Mouse (Mus musculus) kidney, embryonic 15.5 days (tissue): ENCODE measurements around the gene Dennd1a. TPM values are rescaled to one million over a fixed set of nuclear protein-coding genes. Genes with fewer than 3 reads are reported as not detected.

Source experiments
- ATAC-seq: fragments of 200-750 bp; cut with Nextera tagmentation; replicated peaks from 2 replicates; pipeline ENCODE4 v1.8.0; 2017; ENCODE audit warnings: moderate TSS enrichment; ENCODE audit not compliant: low FRiP score
- H3K27ac ChIP-seq: fragments of 300-500 bp; sonication (generic); 2 replicates; pipeline ENCODE4 v1.5.1; 2015; ENCODE audit warnings: mild to moderate bottlenecking, inconsistent platforms
- H3K27me3 ChIP-seq: fragments of 300-500 bp; sonication (generic); 2 replicates; pipeline ENCODE4 v1.6.1; 2015; ENCODE audit warnings: inconsistent platforms
- H3K36me3 ChIP-seq: fragments of 300-500 bp; sonication (generic); 2 replicates; pipeline ENCODE4 v1.6.1; 2015; ENCODE audit warnings: inconsistent platforms
- H3K4me1 ChIP-seq: fragments of 300-500 bp; sonication (generic); 2 replicates; pipeline ENCODE4 v1.6.1; 2015; ENCODE audit warnings: inconsistent platforms
- H3K4me2 ChIP-seq: fragments of 300-500 bp; sonication (generic); 2 replicates; pipeline ENCODE4 v1.6.1; 2015; ENCODE audit warnings: moderate library complexity, mild to moderate bottlenecking, inconsistent platforms
- H3K4me3 ChIP-seq: fragments of 300-500 bp; sonication (generic); replicated peaks from 2 replicates; pipeline ENCODE4 v1.5.1; 2015; ENCODE audit warnings: mild to moderate bottlenecking, inconsistent platforms
- H3K9ac ChIP-seq: fragments of 300-500 bp; sonication (generic); 2 replicates; pipeline ENCODE4 v1.6.1; 2015; ENCODE audit warnings: mild to moderate bottlenecking, inconsistent platforms
- H3K9me3 ChIP-seq: fragments of 300-500 bp; sonication (generic); replicated peaks from 2 replicates; pipeline ENCODE4 v1.6.1; 2016; ENCODE audit warnings: inconsistent platforms
- WGBS: fragments of 180-500 bp; shearing (Covaris S2); methylation state at CpG from one replicate; pipeline ENCODE4 v1.1.7; 2015; ENCODE audit warnings: mixed read lengths; 5-methylcytosine and 5-hydroxymethylcytosine counted together
- polyA plus RNA-seq: library from polyadenylated mRNA; unstranded; fragments of >200 nt; fragmentation: Nextera tagmentation; extraction: Ambion mirVana; gene quantifications from 2 replicates; pipeline ENCODE4 v1.2.1, GENCODE M21; 2015

Gene Dennd1a
- polyA plus RNA-seq, 1 experiment from 2014 or later: 16.2 TPM

DNA sequence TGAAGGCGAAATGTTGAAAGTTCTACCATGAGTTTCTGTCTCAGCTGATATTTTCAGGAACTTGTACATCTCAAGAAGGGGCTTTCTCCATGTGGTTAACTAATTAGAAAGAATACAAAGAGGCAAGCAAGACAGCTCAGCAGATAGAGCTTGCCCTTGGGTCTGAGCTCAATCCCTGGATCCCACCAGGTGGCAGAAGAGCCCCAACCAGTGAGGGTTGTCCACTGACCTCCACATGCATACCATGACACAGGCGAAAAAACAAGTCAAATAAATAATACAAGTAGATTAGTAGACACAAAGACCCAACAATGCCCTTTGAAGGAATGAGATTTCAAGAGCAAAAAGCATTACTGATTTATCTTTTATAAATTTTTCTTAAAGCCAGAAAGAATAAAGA, 100.8 kb downstream of the Dennd1a start:
- H3K9ac ChIP-seq: no peak overlapping the region
- H3K4me2 ChIP-seq: no peak overlapping the region
- no peaks in the 10 kb centered on the region for H3K9me3 ChIP-seq
- H3K27me3 ChIP-seq: no peaks in the 10 kb centered on the region
- no peak overlapping the region for H3K27ac ChIP-seq
- 84% methylated on average over 2 of the region's 2 CpGs for WGBS
- no peak overlapping the region for H3K4me3 ChIP-seq
- no peak for ATAC-seq
- no peaks in the 10 kb centered on the region for H3K4me1 ChIP-seq
- H3K36me3 ChIP-seq: no peaks in the 10 kb centered on the region

DNA sequence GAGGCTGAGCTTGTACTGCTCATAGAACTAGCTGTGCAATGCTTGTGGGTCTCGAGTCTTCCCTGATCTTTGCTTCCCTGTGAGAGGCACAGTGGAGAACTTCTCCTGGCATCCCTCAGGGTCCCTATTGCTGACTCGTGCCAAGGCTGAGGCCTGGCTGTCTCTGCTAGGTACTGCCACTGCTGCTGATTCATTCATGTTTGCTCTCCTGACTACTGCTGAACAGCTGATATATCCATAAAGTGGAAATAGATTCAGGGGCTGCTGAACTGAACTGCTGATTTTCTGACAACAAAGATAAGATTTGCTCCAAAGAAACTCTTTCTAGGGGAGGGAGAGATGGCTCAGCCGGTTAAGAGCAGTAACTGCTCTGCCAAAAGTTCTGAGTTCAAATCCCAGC, 102.2 kb downstream of the Dennd1a start:
- H3K9me3 ChIP-seq: no peaks in the 10 kb centered on the region
- ATAC-seq: no peak
- no peaks in the 10 kb centered on the region for H3K36me3 ChIP-seq
- H3K4me1 ChIP-seq: no peaks in the 10 kb centered on the region
- H3K4me2 ChIP-seq: no peak overlapping the region
- WGBS: 80% methylated on average over 3 of the region's 3 CpGs
- no peak overlapping the region for H3K27ac ChIP-seq
- H3K4me3 ChIP-seq: no peak overlapping the region
- no peak overlapping the region for H3K9ac ChIP-seq
- H3K27me3 ChIP-seq: no peaks in the 10 kb centered on the region

DNA sequence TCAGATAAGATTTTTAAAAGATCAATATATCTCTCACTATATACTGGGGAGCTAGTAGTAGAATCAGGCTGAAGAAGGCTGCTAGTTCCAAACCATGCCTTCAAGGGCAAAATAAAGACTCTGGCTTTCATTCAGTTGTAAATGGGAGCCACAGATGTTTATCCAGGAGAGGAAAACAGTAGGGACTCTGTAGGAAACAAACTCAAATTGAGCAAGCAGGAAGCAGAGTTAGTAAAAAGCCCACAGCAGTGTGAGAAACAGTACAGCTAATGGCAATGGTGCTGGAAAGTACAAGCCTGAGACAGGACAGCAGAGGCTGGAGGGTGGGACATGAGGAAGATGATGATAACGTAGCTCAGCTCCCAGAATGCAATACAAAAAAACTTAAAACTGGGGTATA, 103.3 kb downstream of the Dennd1a start:
- WGBS: 75% methylated on average over 1 of the region's 1 CpGs
- Histone ChIP-seq H3K9me3 (no peaks in the 10 kb centered on the region), H3K4me2 (no peak overlapping the region), H3K9ac (no peak overlapping the region), H3K36me3 (no peaks in the 10 kb centered on the region), H3K4me1 (no peaks in the 10 kb centered on the region), H3K4me3 (no peak overlapping the region), H3K27me3 (no peaks in the 10 kb centered on the region), H3K27ac (no peak overlapping the region)
- no peak for ATAC-seq

DNA sequence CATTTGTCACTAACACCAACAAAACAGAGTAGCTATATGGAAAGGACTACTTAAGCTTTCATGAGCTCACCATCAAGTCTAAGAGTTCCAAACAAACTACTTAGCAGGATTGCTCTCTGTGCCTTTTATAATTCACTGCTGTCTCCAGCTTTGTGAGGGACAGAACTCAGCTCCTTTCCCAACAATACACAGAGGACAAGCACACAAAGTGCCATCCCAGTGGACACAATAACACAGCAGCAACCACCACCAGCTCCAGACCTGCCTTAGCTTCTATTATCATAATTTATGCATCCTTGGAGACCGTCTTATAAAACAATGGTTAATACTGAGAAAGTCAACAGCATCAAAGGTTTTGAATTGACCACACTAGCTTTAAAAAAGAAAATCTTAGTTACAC, 104.9 kb downstream of the Dennd1a start:
- H3K9ac ChIP-seq: no peak overlapping the region
- no peaks in the 10 kb centered on the region for H3K9me3 ChIP-seq
- H3K4me1 ChIP-seq: no peaks in the 10 kb centered on the region
- no peak overlapping the region for H3K4me3 ChIP-seq
- ATAC-seq: no peak
- H3K27ac ChIP-seq: no peak overlapping the region
- H3K4me2 ChIP-seq: no peak overlapping the region
- no peaks in the 10 kb centered on the region for H3K36me3 ChIP-seq
- H3K27me3 ChIP-seq: no peaks in the 10 kb centered on the region
- 80% methylated on average over 1 of the region's 1 CpGs for WGBS

DNA sequence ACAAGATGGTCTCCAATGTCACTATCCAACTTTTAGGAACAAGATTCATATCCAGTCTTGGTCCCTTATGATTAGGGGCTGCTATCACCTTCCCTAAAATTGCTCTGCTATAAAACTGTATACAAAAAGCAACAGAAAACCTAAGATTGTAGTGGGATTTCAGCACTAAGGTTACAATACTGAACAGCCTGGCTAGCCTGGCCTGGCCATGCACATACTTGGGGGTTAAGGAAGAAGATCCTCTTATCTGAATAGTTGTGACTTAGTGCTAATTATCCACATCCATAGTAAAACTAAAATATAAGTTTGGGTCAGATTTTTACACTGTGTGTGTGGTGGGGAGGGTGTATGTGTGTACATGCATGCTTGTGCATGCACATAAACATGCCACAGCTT, 109.6 kb downstream of the Dennd1a start:
- no peak overlapping the region for H3K27ac ChIP-seq
- no peak overlapping the region for H3K4me3 ChIP-seq
- no peak overlapping the region for H3K4me2 ChIP-seq
- no peaks in the 10 kb centered on the region for H3K36me3 ChIP-seq
- H3K27me3 ChIP-seq: no peaks in the 10 kb centered on the region
- no peak overlapping the region for H3K9ac ChIP-seq
- no peaks in the 10 kb centered on the region for H3K4me1 ChIP-seq
- ATAC-seq: no peak
- no peaks in the 10 kb centered on the region for H3K9me3 ChIP-seq

DNA sequence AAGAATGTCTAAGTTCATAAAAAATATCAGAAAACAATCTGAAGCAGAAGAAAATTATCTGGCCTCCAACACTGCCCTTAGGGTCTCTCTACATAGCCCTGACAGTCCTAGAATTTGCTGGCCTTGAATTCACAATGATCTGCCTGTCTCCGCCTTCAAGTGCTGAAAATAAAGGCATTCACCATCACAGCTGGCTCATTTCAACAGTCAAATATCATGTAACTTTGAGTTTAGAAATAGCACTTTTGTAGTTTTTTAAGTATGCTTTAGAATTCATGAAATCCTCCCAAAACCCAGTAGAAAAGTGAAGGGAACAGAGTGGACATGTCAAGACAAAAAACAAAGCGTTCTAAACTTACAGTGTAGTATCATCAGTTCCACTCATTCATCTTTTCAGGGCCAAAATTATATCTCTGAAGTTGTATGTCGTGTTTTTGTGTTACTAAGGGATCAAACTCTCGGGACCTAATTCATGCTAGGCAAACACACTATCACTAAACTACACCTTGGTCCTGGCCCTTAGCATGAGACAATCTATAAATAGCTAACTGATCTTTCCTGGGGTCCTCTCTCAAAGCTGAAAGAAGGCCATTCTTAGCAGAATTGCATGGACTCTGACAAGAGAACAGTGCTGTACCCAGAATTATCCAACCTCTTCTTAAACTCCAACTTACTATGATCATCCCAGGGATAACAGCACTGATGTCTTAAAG, 110.2 kb downstream of the Dennd1a start:
- Histone ChIP-seq H3K4me3 (no peak overlapping the region), H3K4me2 (no peak overlapping the region), H3K4me1 (no peaks in the 10 kb centered on the region), H3K36me3 (no peaks in the 10 kb centered on the region), H3K9ac (no peak overlapping the region), H3K27ac (peak overlapping the region; percentile 37; the same call in 1 of the 2 replicates), H3K9me3 (no peaks in the 10 kb centered on the region), H3K27me3 (no peaks in the 10 kb centered on the region)
- ATAC-seq: no peak
- 71% methylated on average over 4 of the region's 4 CpGs for WGBS

DNA sequence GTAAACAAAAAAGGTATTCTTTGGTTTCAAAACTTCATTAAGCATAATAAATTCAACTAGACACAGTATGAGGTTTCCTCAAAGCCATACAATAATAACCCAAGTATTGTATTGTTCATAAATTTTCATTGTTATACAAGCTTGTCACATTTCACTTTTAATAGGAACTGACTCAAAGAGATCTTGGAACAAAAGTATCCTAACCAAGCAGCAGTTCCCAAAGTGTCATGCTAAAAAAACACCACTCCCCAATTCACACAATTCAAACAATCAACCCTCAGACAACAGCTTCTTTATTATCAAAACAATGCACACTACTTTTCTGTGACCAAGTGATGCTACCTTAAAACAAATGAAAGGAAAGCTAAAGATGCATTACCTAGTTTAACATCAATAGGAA, 111.9 kb downstream of the Dennd1a start:
- Histone ChIP-seq H3K36me3 (no peaks in the 10 kb centered on the region), H3K4me1 (no peaks in the 10 kb centered on the region), H3K4me3 (no peak overlapping the region), H3K9me3 (no peaks in the 10 kb centered on the region), H3K27me3 (no peaks in the 10 kb centered on the region), H3K4me2 (no peak overlapping the region), H3K27ac (no peak overlapping the region), H3K9ac (no peak overlapping the region)
- ATAC-seq: no peak

DNA sequence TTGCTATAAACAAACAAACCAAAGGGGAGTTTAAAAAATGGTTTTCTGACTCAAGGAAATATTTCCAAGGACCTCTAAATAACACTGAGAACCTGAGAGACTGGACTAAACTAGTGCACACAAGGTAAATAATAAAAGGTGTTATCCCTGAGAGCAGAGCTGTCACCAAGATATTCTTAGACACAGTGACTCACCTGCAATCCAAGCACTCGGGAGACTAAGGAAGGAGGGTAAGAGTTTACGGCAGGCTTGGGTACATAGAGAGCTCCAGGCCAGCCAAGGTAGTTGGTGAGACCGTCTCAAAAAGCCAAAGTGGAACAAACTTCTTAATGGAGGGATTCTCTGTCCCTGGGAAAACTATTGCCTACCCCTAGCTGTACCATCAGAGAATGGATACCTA, 118.6 kb downstream of the Dennd1a start:
- WGBS: 86% methylated on average over 3 of the region's 3 CpGs

DNA sequence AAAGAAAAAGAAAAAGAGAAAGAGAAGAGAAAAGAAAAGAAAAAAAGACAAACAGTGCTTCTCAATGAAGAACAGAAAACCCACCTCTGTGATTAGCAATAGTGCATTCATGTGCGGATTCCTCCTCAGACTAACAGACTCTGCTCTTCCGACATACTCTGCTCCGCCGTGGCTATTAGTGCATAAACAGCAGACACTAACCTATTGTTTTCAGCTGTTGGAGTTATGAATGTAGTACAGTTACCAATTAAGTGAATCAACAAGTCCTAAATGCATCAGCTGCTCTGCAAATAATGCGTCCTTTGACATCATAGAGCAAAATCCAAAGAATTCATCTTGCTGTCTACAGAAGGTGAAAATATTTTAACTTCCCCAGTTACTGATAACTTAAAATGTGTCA, 121.2 kb downstream of the Dennd1a start:
- no peak for ATAC-seq
- no peak overlapping the region for H3K4me2 ChIP-seq
- H3K36me3 ChIP-seq: no peaks in the 10 kb centered on the region
- H3K27ac ChIP-seq: no peak overlapping the region
- 0 out of 2 replicates have a peak, but pooled peaks cover 2% of the 10 kb centered on the region for H3K4me1 ChIP-seq
- WGBS: 75% methylated on average over 5 of the region's 5 CpGs
- H3K4me3 ChIP-seq: no peak overlapping the region
- H3K27me3 ChIP-seq: no peaks in the 10 kb centered on the region
- no peaks in the 10 kb centered on the region for H3K9me3 ChIP-seq
- no peak overlapping the region for H3K9ac ChIP-seq

More for the DNA sequence above, 118.6 kb downstream of the Dennd1a start:
- Histone ChIP-seq H3K27me3 (no peaks in the 10 kb centered on the region), H3K9ac (no peak overlapping the region), H3K4me2 (no peak overlapping the region), H3K27ac (no peak overlapping the region), H3K4me3 (no peak overlapping the region), H3K9me3 (no peaks in the 10 kb centered on the region), H3K4me1 (0 out of 2 replicates have a peak, but pooled peaks cover 2% of the 10 kb centered on the region), H3K36me3 (no peaks in the 10 kb centered on the region)
- ATAC-seq: no peak

DNA sequence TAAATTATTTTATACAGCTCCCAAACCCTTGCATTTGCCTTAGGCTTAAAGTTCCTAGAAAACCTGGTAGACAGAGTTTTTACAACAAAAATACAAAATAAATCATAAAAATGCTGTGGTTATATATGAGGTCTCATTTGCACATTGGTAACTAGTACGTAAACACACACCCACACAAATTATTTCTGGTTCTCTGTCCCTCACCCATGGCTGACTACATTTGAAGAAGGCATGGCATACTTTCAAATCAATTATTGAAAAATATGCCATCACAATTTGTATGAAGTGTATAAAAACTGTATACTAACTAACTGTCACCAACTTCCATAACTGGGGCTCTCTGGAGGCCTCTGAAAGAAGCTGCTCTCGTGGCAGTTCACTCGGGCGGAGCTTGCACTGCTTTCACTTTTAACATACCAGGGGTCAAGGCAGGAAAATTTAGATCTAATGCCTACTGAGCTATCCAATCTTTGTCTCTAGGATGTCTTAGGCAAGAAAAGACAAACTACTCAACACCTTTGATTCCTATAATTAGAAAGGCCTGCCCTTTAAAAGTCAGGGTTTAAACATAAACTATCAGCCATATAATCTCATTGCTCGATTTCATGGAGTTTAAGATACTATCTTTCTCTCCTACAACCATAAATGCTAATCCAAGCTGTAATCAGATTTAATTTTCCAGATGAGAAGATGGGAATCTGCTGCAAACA, 122.7 kb downstream of the Dennd1a start:
- Histone ChIP-seq H3K4me1 (peaks cover 7% of the 10 kb centered on the region; the same call in 1 of the 2 replicates), H3K9me3 (no peaks in the 10 kb centered on the region), H3K4me2 (no peak overlapping the region), H3K36me3 (no peaks in the 10 kb centered on the region), H3K27ac (no peak overlapping the region), H3K9ac (no peak overlapping the region), H3K4me3 (no peak overlapping the region), H3K27me3 (no peaks in the 10 kb centered on the region)
- ATAC-seq: no peak
- 74% methylated on average over 5 of the region's 5 CpGs for WGBS

DNA sequence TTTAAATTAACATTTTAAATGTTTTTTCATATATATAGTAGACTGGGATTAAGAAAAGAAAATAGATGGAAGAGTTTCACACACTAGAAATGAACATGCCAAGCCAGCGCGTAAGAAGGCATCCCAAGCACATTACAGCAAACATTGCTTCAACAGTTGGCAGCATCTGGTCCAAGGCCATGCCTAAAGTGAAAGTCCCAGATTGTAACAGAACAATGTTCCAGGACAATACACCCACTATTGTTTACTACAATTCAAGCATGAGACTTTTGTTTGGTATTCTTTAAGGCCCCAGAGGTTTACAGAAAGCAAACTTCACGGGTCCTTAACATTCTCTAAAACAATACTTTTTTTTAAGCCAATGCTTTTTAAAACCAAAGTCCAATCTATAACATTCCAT, 124.7 kb downstream of the Dennd1a start:
- Histone ChIP-seq H3K27me3 (no peaks in the 10 kb centered on the region), H3K36me3 (no peaks in the 10 kb centered on the region), H3K9ac (no peak overlapping the region), H3K4me1 (peaks cover 7% of the 10 kb centered on the region; the same call in 1 of the 2 replicates), H3K4me2 (no peak overlapping the region), H3K9me3 (no peaks in the 10 kb centered on the region), H3K27ac (no peak overlapping the region), H3K4me3 (no peak overlapping the region)
- WGBS: 86% methylated on average over 3 of the region's 3 CpGs
- no peak for ATAC-seq

DNA sequence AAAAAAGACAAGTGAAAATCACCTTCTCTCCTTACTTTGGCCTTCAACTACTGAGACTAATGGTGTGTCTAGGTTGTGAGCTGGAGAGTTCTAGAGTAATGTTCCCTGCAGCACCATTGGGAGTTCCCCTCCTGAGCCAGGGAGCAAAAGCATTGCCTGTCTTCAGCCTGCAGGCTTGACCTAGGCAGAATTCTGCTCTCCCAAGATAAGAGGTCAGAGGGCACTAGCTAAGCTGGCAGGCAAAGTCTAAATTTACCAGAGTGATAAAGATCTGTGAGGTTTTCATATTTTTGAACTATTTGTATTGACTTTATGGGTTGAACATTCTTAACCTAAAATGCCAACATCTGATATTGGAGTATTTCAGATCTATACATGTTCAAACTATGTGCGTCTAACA, 125.7 kb downstream of the Dennd1a start:
- Histone ChIP-seq H3K4me1 (peaks cover 7% of the 10 kb centered on the region; the same call in 1 of the 2 replicates), H3K36me3 (no peaks in the 10 kb centered on the region), H3K9ac (no peak overlapping the region), H3K4me2 (no peak overlapping the region), H3K27ac (no peak overlapping the region), H3K4me3 (no peak overlapping the region), H3K9me3 (no peaks in the 10 kb centered on the region), H3K27me3 (no peaks in the 10 kb centered on the region)
- no peak for ATAC-seq
- WGBS: 81% methylated on average over 1 of the region's 1 CpGs
